Mouse (Mus musculus) kidney, adult 9 months (tissue): ENCODE measurements around the gene Eno3.

Experiments
- DNase-seq: peaks from one replicate; pipeline ENCODE4 v3.0.0; 2022

Gene Eno3

GRCm38 (mm10) chr11:70656964-70657363, at the start of gene Eno3:
TSS of gene Eno3 (plus strand) at chr11:70657202.
- DNase-seq, result no peak

GRCm38 (mm10) chr11:70607611-70608010, 49.4 kb upstream of the Eno3 start:
- DNase-seq, result no peak

GRCm38 (mm10) chr11:70608381-70609066, 48.5 kb upstream of the Eno3 start:
- peak; percentile 82 for DNase-seq

GRCm38 (mm10) chr11:70610752-70611151, 46.2 kb upstream of the Eno3 start:
- DNase-seq, result no peak

GRCm38 (mm10) chr11:70612505-70612904, 44.5 kb upstream of the Eno3 start:
- no peak for DNase-seq

- DNase-seq, result peak; percentile 76
Measured at GRCm38 (mm10) chr11:70615074-70615473, 41.9 kb upstream of the Eno3 start.

GRCm38 (mm10) chr11:70615516-70616093, 41.4 kb upstream of the Eno3 start, which contains the start of gene 4930544D05Rik:
TSS of gene 4930544D05Rik (plus strand) at chr11:70615848.
- no peak for DNase-seq

- DNase-seq, result no peak
Measured at GRCm38 (mm10) chr11:70619101-70619500, 37.9 kb upstream of the Eno3 start, which contains the start of gene Chrne. TSS of gene Chrne (minus strand) at chr11:70619216.

GRCm38 (mm10) chr11:70621972-70622814, 34.8 kb upstream of the Eno3 start:
- DNase-seq, result peak; percentile 39

GRCm38 (mm10) chr11:70623053-70623742, 33.8 kb upstream of the Eno3 start:
- peak; percentile 44 for DNase-seq

GRCm38 (mm10) chr11:70625473-70625872, 31.5 kb upstream of the Eno3 start:
- peak; percentile 64 for DNase-seq

- peak; percentile 70 for DNase-seq
Measured at GRCm38 (mm10) chr11:70626877-70627276, 30.1 kb upstream of the Eno3 start.

GRCm38 (mm10) chr11:70628431-70628830, 28.6 kb upstream of the Eno3 start:
- DNase-seq, result no peak

GRCm38 (mm10) chr11:70629557-70629956, 27.4 kb upstream of the Eno3 start:
- DNase-seq, result no peak

GRCm38 (mm10) chr11:70630129-70630528, 26.9 kb upstream of the Eno3 start:
- peak; percentile 87 for DNase-seq

GRCm38 (mm10) chr11:70635601-70636000, 21.4 kb upstream of the Eno3 start:
- DNase-seq, result no peak

- no peak for DNase-seq
Measured at GRCm38 (mm10) chr11:70637764-70638163, 19.2 kb upstream of the Eno3 start.

GRCm38 (mm10) chr11:70638293-70638692, 18.7 kb upstream of the Eno3 start:
- no peak for DNase-seq

- DNase-seq, result no peak
Measured at GRCm38 (mm10) chr11:70638714-70639278, 18.2 kb upstream of the Eno3 start, which contains the start of gene Gp1ba. TSS of gene Gp1ba (plus strand) at chr11:70639122.

GRCm38 (mm10) chr11:70639976-70640375, 17.0 kb upstream of the Eno3 start:
- DNase-seq, result no peak

GRCm38 (mm10) chr11:70641241-70641640, 15.8 kb upstream of the Eno3 start:
- no peak for DNase-seq

GRCm38 (mm10) chr11:70643051-70643450, 14.0 kb upstream of the Eno3 start:
- no peak for DNase-seq
